Mouse (Mus musculus): ENCODE measurements at regions not wholly inside any gene's neighbourhood (a gene's known extent, or its start where the extent isn't known, plus 50 kb on each side); places are given as distances from the start of the nearest gene placed in this dataset.

DNA sequence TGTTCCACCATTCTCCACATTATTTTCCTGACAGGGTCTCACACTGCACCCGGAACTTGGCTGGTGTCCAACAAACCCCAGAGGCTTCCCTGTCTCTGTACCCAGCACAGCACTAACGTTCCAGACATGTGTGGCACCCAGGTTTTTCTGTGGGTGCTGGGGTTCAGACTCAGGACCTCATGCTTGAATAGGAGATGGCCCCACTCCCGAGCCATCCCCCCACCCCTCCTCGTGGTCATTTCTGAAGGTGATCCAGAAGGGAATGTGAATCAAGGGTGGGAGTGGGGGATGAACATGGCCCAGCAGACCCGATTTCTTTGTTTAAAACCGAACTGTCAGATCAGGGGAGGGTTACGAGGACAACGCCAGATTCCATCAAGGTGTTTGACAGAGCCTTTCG, 245.6 kb downstream of the Tbc1d1 start:
- TF ChIP-seq CTCF (IDR thresholded peaks at IDR 0.05; ENCODE audit: borderline replicate concordance, control insufficient read depth, extremely low read depth, insufficient read depth, low read length, poor library complexity) (no peak), POLR2A (IDR thresholded peaks at IDR 0.05; ENCODE audit: control insufficient read depth, extremely low read depth, insufficient read depth, low read length, poor library complexity) (no peak)
- DNase-seq = no peak
- Histone ChIP-seq H3K27me3 (ENCODE audit: control insufficient read depth, insufficient read depth, low read length) (no peaks in the 10 kb centered on the region), H3K36me3 (ENCODE audit: control insufficient read depth, insufficient read depth, low read length) (no peaks in the 10 kb centered on the region), H3K4me3 (ENCODE audit: control insufficient read depth, insufficient read depth, low read length) (no peak overlapping the region), H3K4me1 (replicated peaks; ENCODE audit: control insufficient read depth, insufficient read depth, low read length) (peaks cover 2% of the 10 kb centered on the region; the same call in 1 of the 2 replicates), H3K27ac (ENCODE audit: control insufficient read depth, insufficient read depth, low read length) (no peak overlapping the region)
- WGBS = 96% methylated on average over 9 of the region's 9 CpGs

GRCm38 (mm10) chr5:64403077-64403981, 247.2 kb downstream of the Tbc1d1 start:
- H3K27me3 ChIP-seq (ENCODE audit: control insufficient read depth, insufficient read depth, low read length) = no peaks in the 10 kb centered on the region
- peaks cover 2% of the 10 kb centered on the region; the same call in 1 of the 2 replicates for H3K4me1 ChIP-seq (replicated peaks; ENCODE audit: control insufficient read depth, insufficient read depth, low read length)
- H3K27ac ChIP-seq (ENCODE audit: control insufficient read depth, insufficient read depth, low read length) = no peak overlapping the region
- no peak for TF ChIP-seq POLR2A (IDR thresholded peaks at IDR 0.05; ENCODE audit: control insufficient read depth, extremely low read depth, insufficient read depth, low read length, poor library complexity)
- no peak for TF ChIP-seq CTCF (IDR thresholded peaks at IDR 0.05; ENCODE audit: borderline replicate concordance, control insufficient read depth, extremely low read depth, insufficient read depth, low read length, poor library complexity)
- WGBS = 93% methylated on average over 11 of the region's 11 CpGs
- no peak overlapping the region for H3K4me3 ChIP-seq (ENCODE audit: control insufficient read depth, insufficient read depth, low read length)
- H3K36me3 ChIP-seq (ENCODE audit: control insufficient read depth, insufficient read depth, low read length) = no peaks in the 10 kb centered on the region
- DNase-seq = no peak

DNA sequence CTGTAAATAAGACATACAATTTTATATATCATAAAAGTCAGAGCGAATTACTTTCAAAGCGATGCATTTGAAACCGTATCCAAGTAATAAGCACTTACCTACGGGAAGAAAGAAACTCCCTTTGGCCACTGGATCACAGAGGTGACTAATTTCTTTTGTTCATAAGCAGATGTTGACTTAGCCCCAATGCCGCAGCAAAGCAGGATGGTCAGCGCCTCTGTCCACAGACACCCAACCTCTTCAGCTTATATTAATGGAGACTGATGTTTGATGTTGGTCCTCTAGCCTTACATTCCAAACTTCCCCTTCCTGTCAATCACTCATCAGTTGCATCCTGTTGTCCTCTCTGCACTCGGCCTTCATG, 247.9 kb downstream of the Tbc1d1 start:
- Histone ChIP-seq H3K27ac (ENCODE audit: control insufficient read depth, insufficient read depth, low read length) (no peak overlapping the region), H3K4me1 (replicated peaks; ENCODE audit: control insufficient read depth, insufficient read depth, low read length) (peaks cover 2% of the 10 kb centered on the region; the same call in 1 of the 2 replicates)

DNA sequence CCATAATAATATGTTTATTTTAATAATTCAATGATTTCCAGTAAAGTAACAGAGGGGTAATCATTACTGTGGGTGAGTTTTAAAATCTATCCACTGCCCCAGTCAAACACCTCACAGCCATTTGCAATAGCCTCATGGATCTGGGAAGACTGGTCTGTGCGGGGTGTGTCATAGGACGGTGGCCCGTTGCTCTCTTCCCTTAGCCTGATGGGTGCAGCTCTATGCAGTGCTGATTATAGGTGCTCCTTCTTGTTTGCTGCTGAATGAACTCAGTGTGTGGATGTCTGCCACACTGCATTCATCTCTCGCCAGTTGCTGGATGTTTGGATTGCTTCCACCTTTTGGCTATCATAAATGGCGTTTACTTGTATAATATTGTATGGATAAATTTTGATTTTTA, 248.4 kb downstream of the Tbc1d1 start:
- DNase-seq = no peak
- 97% methylated on average over 5 of the region's 5 CpGs for WGBS
- Histone ChIP-seq H3K4me3 (ENCODE audit: control insufficient read depth, insufficient read depth, low read length) (no peak overlapping the region), H3K4me1 (replicated peaks; ENCODE audit: control insufficient read depth, insufficient read depth, low read length) (peaks cover 2% of the 10 kb centered on the region; the same call in 1 of the 2 replicates), H3K27me3 (ENCODE audit: control insufficient read depth, insufficient read depth, low read length) (no peaks in the 10 kb centered on the region), H3K27ac (ENCODE audit: control insufficient read depth, insufficient read depth, low read length) (no peak overlapping the region), H3K36me3 (ENCODE audit: control insufficient read depth, insufficient read depth, low read length) (no peaks in the 10 kb centered on the region)
- TF ChIP-seq CTCF (IDR thresholded peaks at IDR 0.05; ENCODE audit: borderline replicate concordance, control insufficient read depth, extremely low read depth, insufficient read depth, low read length, poor library complexity) (no peak), POLR2A (IDR thresholded peaks at IDR 0.05; ENCODE audit: control insufficient read depth, extremely low read depth, insufficient read depth, low read length, poor library complexity) (no peak)

More for the DNA sequence above, 247.9 kb downstream of the Tbc1d1 start:
- DNase-seq = no peak
- Histone ChIP-seq H3K36me3 (ENCODE audit: control insufficient read depth, insufficient read depth, low read length) (no peaks in the 10 kb centered on the region), H3K4me3 (ENCODE audit: control insufficient read depth, insufficient read depth, low read length) (no peak overlapping the region), H3K27me3 (ENCODE audit: control insufficient read depth, insufficient read depth, low read length) (no peaks in the 10 kb centered on the region)
- WGBS = 96% methylated on average over 7 of the region's 7 CpGs
- no peak for TF ChIP-seq POLR2A (IDR thresholded peaks at IDR 0.05; ENCODE audit: control insufficient read depth, extremely low read depth, insufficient read depth, low read length, poor library complexity)
- no peak for TF ChIP-seq CTCF (IDR thresholded peaks at IDR 0.05; ENCODE audit: borderline replicate concordance, control insufficient read depth, extremely low read depth, insufficient read depth, low read length, poor library complexity)

DNA sequence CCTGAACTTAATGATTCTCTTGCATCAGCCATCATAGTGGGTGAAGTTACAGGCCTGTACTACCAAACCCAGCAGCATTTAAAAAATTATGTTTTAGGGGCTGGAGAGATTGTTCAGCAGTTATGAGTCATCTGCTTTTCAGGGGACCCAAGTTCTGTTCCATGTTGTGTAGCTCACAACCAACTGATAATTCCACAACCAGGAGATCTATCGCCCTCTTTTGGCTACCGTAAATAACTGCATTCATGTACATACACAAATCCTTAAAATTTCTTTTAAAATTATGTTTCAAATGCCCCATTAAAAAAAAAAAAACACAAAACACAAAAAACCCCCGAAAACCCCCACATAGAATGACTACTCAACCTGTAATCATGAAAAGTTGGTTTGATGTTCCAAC, 252.8 kb downstream of the Tbc1d1 start:
- 94% methylated on average over 3 of the region's 3 CpGs for WGBS
- TF ChIP-seq POLR2A (IDR thresholded peaks at IDR 0.05; ENCODE audit: control insufficient read depth, extremely low read depth, insufficient read depth, low read length, poor library complexity) (no peak), CTCF (IDR thresholded peaks at IDR 0.05; ENCODE audit: borderline replicate concordance, control insufficient read depth, extremely low read depth, insufficient read depth, low read length, poor library complexity) (no peak)
- Histone ChIP-seq H3K27me3 (ENCODE audit: control insufficient read depth, insufficient read depth, low read length) (no peaks in the 10 kb centered on the region), H3K4me3 (ENCODE audit: control insufficient read depth, insufficient read depth, low read length) (no peak overlapping the region), H3K27ac (ENCODE audit: control insufficient read depth, insufficient read depth, low read length) (no peak overlapping the region), H3K4me1 (replicated peaks; ENCODE audit: control insufficient read depth, insufficient read depth, low read length) (peaks cover 6% of the 10 kb centered on the region), H3K36me3 (ENCODE audit: control insufficient read depth, insufficient read depth, low read length) (no peaks in the 10 kb centered on the region)
- no peak for DNase-seq

DNA sequence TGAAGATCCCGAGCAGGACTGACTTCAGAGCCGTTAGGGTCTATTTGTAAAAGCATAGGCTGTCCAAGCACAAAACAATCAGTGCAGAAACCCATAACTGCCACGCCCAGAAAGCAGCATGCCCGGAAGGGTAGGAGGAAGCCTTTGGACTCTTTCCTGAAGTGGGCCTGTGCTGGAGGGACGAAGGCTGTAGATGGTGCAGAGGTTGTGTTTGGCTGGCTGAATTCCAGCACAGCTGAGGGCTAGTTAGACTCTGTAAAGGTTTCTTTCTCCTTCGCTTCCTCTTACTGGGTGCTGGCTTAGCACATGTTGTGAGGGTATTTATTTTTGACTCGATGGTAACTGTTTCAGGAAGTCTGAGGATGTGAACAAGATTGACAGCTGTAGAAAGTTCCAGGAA, 254.5 kb downstream of the Tbc1d1 start:
- TF ChIP-seq CTCF (IDR thresholded peaks at IDR 0.05; ENCODE audit: borderline replicate concordance, control insufficient read depth, extremely low read depth, insufficient read depth, low read length, poor library complexity) (no peak), POLR2A (IDR thresholded peaks at IDR 0.05; ENCODE audit: control insufficient read depth, extremely low read depth, insufficient read depth, low read length, poor library complexity) (no peak)
- Histone ChIP-seq H3K36me3 (ENCODE audit: control insufficient read depth, insufficient read depth, low read length) (no peaks in the 10 kb centered on the region), H3K4me3 (ENCODE audit: control insufficient read depth, insufficient read depth, low read length) (no peak overlapping the region), H3K4me1 (replicated peaks; ENCODE audit: control insufficient read depth, insufficient read depth, low read length) (peaks cover 6% of the 10 kb centered on the region), H3K27me3 (ENCODE audit: control insufficient read depth, insufficient read depth, low read length) (no peaks in the 10 kb centered on the region), H3K27ac (ENCODE audit: control insufficient read depth, insufficient read depth, low read length) (no peak overlapping the region)
- no peak for DNase-seq
- 17% methylated on average over 7 of the region's 7 CpGs for WGBS

All from thymus, adult 2 months (tissue).